Mouse (Mus musculus) liver, embryonic 14.5 days (tissue): ENCODE measurements around the gene Dctn2.

Source experiments
- CTCF ChIP-seq: IDR thresholded peaks from 2 replicates; pipeline ENCODE4 v1.5.1; 2016; ENCODE audit warnings: antibody characterized with exemption, low read depth, control low read depth
- EP300 ChIP-seq: IDR thresholded peaks from 2 replicates; pipeline ENCODE4 v1.6.1; 2016; ENCODE audit warnings: antibody characterized with exemption, low read depth

GRCm38 (mm10) chr10:127226318-127226895, 39.8 kb upstream of the Dctn2 start:
- TF ChIP-seq EP300 (no peak), CTCF (peak; percentile 67)
